Comparison of ENCODE assay signal across 9 mouse cellular contexts in the genomic region with DNA sequence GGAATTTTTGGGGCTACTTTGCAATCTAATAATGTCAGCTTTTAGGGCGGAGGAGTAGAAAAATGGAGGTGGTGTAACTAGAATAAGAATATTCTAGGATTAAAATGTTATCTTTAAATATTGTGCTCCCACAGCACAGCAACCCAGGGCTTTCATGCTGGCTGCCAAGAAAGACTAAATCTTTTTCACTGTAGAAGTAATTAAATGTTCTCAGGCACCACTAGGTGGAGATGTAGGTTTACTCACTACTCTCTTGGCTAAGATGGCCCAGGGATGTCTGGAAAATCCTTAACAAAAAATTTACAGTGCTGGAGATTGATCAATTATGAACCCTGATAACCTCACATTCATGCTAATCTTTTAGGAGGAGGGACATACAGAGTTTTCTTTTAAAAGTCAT.
DNase-seq lines count a peak whose midpoint lies in the region; ATAC-seq and TF ChIP-seq lines count a peak whose summit lies in the region.
"Had no signal": no experiment of that assay in that cellular context is flagged by ENCODE, and none has a peak within 500 bp of the region (broad histone marks: within the 10 kb centered on the region; RNA-seq: fewer than 3 reads in every experiment).

No protein-coding gene starts in this region.

- H3K27ac ChIP-seq in cerebellum, adult 2 months (ENCODE audit: insufficient read depth, low read length), result no peak overlapping the region
- no peak overlapping the region for H3K27ac ChIP-seq in limb, embryonic 14.5 days (replicated peaks; ENCODE audit: low read depth, low read length)
- H3K27ac ChIP-seq in limb, embryonic 10.5 days, result no peak overlapping the region
- peak overlapping the region; percentile 60; the same call in 1 of the 2 replicates for H3K27ac ChIP-seq in forebrain, postnatal 0 days (ENCODE audit: low read depth, low read length)
- no peak overlapping the region for H3K27ac ChIP-seq in midbrain, postnatal 0 days (ENCODE audit: low read depth, low read length)

- 62% methylated on average over 1 of the region's 1 CpGs for WGBS in cerebellum, adult 2 months
- 59% methylated on average over 1 of the region's 1 CpGs for WGBS in limb, embryonic 14.5 days
- 58% methylated on average over 1 of the region's 1 CpGs for WGBS in limb, embryonic 10.5 days
- 27% methylated on average over 1 of the region's 1 CpGs for WGBS in forebrain, postnatal 0 days
- WGBS in midbrain, postnatal 0 days, result 25% methylated on average over 1 of the region's 1 CpGs

- no peak for DNase-seq in cerebellum, adult 2 months
- no peak for DNase-seq in cerebellum, adult 18-20 months
- peak; percentile 82 for DNase-seq in limb, embryonic 14.5 days (ENCODE audit: low spot score)
- no peak for DNase-seq in limb, embryonic 10.5 days (ENCODE audit: low spot score)
- peak; percentile 86 for DNase-seq in forebrain, postnatal 0 days
- DNase-seq in midbrain, postnatal 0 days (ENCODE audit: low spot score), result peak; percentile 93
- DNase-seq in gastrocnemius, postnatal 14 days, result no peak
- DNase-seq in natural killer cell, adult 2 months (ENCODE audit: low spot score in 2 of 2), result no peak

- H3K4me1 ChIP-seq in cerebellum, adult 2 months (ENCODE audit: control insufficient read depth, insufficient read depth, low read length), result no peaks in the 10 kb centered on the region
- no peaks in the 10 kb centered on the region for H3K4me1 ChIP-seq in limb, embryonic 14.5 days (ENCODE audit: control insufficient read depth, insufficient read depth, low read length)
- H3K4me1 ChIP-seq in limb, embryonic 10.5 days, result no peaks in the 10 kb centered on the region
- peaks cover 3% of the 10 kb centered on the region; the same call in 1 of the 2 replicates for H3K4me1 ChIP-seq in forebrain, postnatal 0 days (ENCODE audit: insufficient read depth)
- H3K4me1 ChIP-seq in midbrain, postnatal 0 days (ENCODE audit: insufficient read depth, low read length), result no peaks in the 10 kb centered on the region

- ATAC-seq in limb, embryonic 14.5 days (ENCODE audit: low FRiP score, low read depth), result no peak
- peak; percentile 83 for ATAC-seq in forebrain, postnatal 0 days
- ATAC-seq in midbrain, postnatal 0 days (ENCODE audit: low FRiP score), result no peak
- ATAC-seq: intestine, embryonic 16.5 days had no signal

- H3K9ac ChIP-seq in limb, embryonic 14.5 days (ENCODE audit: low read depth, low read length, severe bottlenecking), result no peak overlapping the region
- H3K9ac ChIP-seq in forebrain, postnatal 0 days, result no peak overlapping the region
- no peak overlapping the region for H3K9ac ChIP-seq in midbrain, postnatal 0 days (replicated peaks; ENCODE audit: low read length, poor library complexity, severe bottlenecking)

- TF ChIP-seq CTCF in cerebellum, adult 2 months (IDR thresholded peaks at IDR 0.05; ENCODE audit: borderline replicate concordance, insufficient read depth, low read depth, low read length), result peak; percentile 15; the same call in 1 of the 2 replicates
- TF ChIP-seq CTCF in forebrain, postnatal 0 days (IDR thresholded peaks at IDR 0.05; ENCODE audit: low read depth), result peak; percentile 85
- peak; percentile 90 for TF ChIP-seq CTCF in midbrain, postnatal 0 days (IDR thresholded peaks at IDR 0.05)

- TF ChIP-seq POLR2A in cerebellum, adult 2 months (IDR thresholded peaks at IDR 0.05; ENCODE audit: borderline replicate concordance, insufficient read depth, low read length), result no peak
- TF ChIP-seq POLR2A in limb, embryonic 14.5 days (IDR thresholded peaks at IDR 0.05; ENCODE audit: borderline replicate concordance, extremely low read depth, insufficient read depth, insufficient read length), result no peak

- no peak overlapping the region for H3K4me3 ChIP-seq in cerebellum, adult 2 months (replicated peaks; ENCODE audit: insufficient read depth, low read depth, low read length)
- H3K4me3 ChIP-seq in limb, embryonic 14.5 days (replicated peaks; ENCODE audit: low read length), result no peak overlapping the region
- no peak overlapping the region for H3K4me3 ChIP-seq in limb, embryonic 10.5 days
- no peak overlapping the region for H3K4me3 ChIP-seq in forebrain, postnatal 0 days (ENCODE audit: low read depth, low read length)
- no peak overlapping the region for H3K4me3 ChIP-seq in midbrain, postnatal 0 days (ENCODE audit: low read depth, low read length)

- H3K9me3 ChIP-seq in limb, embryonic 14.5 days (ENCODE audit: control insufficient read depth, low read length), result no peaks in the 10 kb centered on the region
- H3K9me3 ChIP-seq in limb, embryonic 10.5 days (replicated peaks), result no peaks in the 10 kb centered on the region
- no peaks in the 10 kb centered on the region for H3K9me3 ChIP-seq in forebrain, postnatal 0 days (ENCODE audit: low read length)
- H3K9me3 ChIP-seq in midbrain, postnatal 0 days (ENCODE audit: low read length), result no peaks in the 10 kb centered on the region

- intact Hi-C loops in gastrocnemius, postnatal 14 days (cut with DNase I; ENCODE audit: low total_unique reads), result no loop called here

- no peaks in the 10 kb centered on the region; the same call in 1 of the 2 replicates for H3K27me3 ChIP-seq in cerebellum, adult 2 months (ENCODE audit: control insufficient read depth, insufficient read depth, low read length)
- no peaks in the 10 kb centered on the region for H3K27me3 ChIP-seq in limb, embryonic 14.5 days (ENCODE audit: control insufficient read depth, insufficient read depth, low read length)
- H3K27me3 ChIP-seq in limb, embryonic 10.5 days (ENCODE audit: low read depth, poor library complexity, severe bottlenecking), result no peaks in the 10 kb centered on the region
- no peaks in the 10 kb centered on the region for H3K27me3 ChIP-seq in forebrain, postnatal 0 days (ENCODE audit: insufficient read depth, low read length)
- no peaks in the 10 kb centered on the region for H3K27me3 ChIP-seq in midbrain, postnatal 0 days (ENCODE audit: insufficient read depth, low read length)

- no peaks in the 10 kb centered on the region for H3K36me3 ChIP-seq in limb, embryonic 14.5 days (ENCODE audit: control insufficient read depth, insufficient read depth, low read length)
- H3K36me3 ChIP-seq in limb, embryonic 10.5 days, result no peaks in the 10 kb centered on the region
- H3K36me3 ChIP-seq in forebrain, postnatal 0 days (ENCODE audit: insufficient read depth), result no peaks in the 10 kb centered on the region
- no peaks in the 10 kb centered on the region for H3K36me3 ChIP-seq in midbrain, postnatal 0 days (ENCODE audit: insufficient read depth, low read length)

- H3K4me2 ChIP-seq in limb, embryonic 14.5 days (replicated peaks; ENCODE audit: low read depth, low read length, severe bottlenecking), result no peak overlapping the region
- H3K4me2 ChIP-seq in forebrain, postnatal 0 days (ENCODE audit: low read depth), result no peak overlapping the region
- no peak overlapping the region for H3K4me2 ChIP-seq in midbrain, postnatal 0 days (ENCODE audit: low read depth, low read length, poor library complexity, severe bottlenecking)

Comparison
In these comparisons a context has a peak if more than half of its experiments do, and no peak if none do; other contexts are left out.
1. DNase-seq: peak in limb, embryonic 14.5 days (single experiment), forebrain, postnatal 0 days (single experiment) and midbrain, postnatal 0 days (single experiment); none in cerebellum, adult 2 months (0 of 2), cerebellum, adult 18-20 months (0 of 2), limb, embryonic 10.5 days (single experiment), gastrocnemius, postnatal 14 days (single experiment) and natural killer cell, adult 2 months (0 of 2).
2. CTCF ChIP-seq: peak in every context shown above with its lines; median percentile 90 in midbrain, postnatal 0 days; 85 in forebrain, postnatal 0 days; 15 in cerebellum, adult 2 months.